Mouse (Mus musculus) layer of hippocampus, postnatal 25 days (tissue): ENCODE results near the gene Sox13. TPM values are rescaled to one million over a fixed set of nuclear protein-coding genes. Genes with fewer than 3 reads are reported as not detected.

ENCODE experiments used
- DNase-seq, 2 experiments: peaks; one replicate each; pipeline ENCODE4 v3.0.0; 2022; ENCODE audit warnings: mixed read lengths in 2 of 2, low spot score in 1 of 2; ENCODE audit errors: extremely low spot score in 1 of 2
- total RNA-seq, 2 experiments: library from RNA; stranded (reverse); gene quantifications; 2 replicates each; pipeline ENCODE4 v1.2.3; 2021

Sox13 gene
- 1 to 10 TPM; 7.4 to 9.6 TPM for total RNA-seq

DNA sequence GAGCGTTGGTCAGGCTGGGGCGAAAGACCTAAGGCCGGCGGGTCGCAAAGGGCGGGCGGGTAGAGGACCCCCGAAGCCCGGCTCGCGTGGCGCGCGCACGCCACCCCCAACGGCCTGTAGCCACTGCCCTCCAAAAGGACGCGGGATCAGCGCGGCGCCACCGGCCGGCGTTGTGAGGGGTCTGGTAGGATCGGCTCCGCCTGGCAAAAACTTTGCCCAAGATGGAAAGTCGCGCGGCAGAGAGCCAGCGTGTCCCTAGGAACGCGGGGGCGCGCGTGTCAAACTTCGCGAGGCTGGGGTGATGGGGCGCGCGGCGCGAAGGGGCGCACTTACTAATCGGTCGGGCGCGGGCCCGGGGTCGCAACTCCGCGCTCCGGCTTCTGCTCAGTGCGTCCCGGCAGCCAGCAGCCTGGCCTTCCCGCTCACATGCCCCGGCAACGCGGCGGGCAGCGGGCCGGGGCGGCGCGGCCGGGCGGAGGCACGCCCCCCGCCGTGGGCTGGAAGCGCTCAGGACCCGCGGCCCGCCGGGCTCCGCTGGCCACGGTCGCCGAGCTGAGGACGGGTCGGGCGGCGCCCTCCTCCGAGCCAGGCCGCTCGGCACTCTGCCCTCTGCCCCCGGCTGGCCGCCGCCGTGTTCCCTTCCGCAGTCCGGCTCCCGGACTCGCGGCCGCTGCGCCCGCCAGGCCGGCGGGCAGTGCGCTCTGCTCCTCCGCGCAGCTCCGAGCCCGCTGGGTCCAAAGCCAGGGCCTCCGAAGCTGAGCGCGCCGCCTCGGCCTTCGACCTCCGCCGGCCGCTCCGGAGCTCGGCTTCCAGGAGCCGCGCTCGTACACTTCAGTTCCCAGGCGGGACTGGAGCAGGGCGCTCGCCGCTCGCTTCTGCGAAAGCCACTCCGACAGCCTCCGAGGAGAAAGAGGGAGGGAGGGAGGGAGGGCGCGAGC is at the start of gene Sox13:
Gene Sox13, minus strand, starts transcription at position 835 of the 938 bp plus-strand sequence.
- DNase-seq: peak in 1 of 2 experiments; percentile 44

DNA sequence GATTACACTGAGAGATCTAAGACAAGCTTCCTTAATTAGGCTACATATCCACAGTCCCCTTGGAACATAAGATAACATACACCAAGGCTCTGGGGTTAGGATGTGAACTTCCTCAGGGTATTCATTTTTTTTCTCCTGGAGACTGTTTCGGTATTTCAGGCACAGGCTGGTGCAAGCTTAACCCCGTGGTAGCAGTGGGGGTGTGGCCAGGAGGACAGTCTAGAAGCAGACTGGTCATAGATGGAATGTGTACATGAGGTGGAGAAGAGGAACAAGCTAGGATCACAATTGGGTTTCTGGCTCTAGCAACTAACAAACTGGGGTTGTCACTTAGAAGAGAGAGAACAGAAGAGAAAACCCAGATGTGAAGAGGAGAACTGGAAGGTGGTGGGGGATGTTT is 47.4 kb upstream of the Sox13 start:
- DNase-seq: no peak

DNA sequence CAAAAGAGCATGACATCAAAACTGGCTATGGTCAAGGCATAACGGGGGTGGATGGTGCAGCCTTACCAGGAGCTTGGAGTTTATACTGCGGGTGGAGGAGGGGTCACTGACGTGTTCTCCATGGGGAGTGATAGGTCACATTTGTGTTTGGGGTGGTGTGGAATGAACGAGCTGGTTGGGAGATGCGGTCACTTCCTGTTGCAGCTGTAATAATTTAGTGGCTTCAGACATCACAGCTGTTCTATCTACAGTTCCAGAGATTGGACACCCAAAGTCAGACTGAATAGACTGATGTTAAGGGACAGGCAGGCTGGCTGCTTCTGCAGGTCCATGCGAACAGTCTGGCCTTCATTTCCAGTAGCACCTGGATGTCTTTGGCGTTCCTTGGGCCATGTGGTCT is 46.9 kb upstream of the Sox13 start:
- DNase-seq: no peak

DNA sequence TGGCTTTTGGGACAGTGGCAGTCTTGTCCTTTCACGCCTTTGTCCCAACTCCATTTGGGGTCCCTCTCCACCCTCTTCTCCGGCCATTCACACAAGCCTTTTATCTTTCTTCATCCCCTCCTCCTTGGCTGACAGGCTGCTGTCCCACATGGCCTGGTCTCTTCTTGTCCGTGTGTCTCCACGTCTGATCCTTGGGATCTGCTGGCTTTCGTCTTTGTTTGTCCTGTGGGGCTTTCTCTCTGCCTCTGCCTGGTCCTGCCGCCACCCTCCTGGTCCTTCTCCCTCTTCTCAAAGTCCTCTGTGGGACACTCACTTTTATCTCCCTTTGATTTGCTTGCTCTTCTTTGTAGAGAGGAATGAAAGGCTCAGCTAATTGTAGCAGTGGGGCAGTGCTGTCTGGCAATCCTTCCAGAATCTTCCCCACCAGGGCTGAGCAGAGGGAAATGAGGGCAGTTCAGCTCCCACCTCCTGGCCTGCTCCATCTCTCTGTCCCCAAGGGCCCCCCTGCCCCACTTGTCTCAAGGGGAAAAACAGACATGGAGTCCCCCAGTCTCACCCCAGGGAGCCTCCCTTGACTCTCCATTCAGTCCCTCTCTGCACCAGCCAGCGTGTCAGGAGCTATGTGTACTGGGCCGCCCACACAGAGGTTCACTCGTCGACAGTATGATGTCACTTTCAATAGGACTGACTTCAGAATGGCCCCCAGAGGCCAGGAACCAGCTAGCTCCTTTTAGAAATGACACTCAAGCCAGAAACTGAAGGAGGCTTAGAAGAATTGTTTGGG is 46.3 kb upstream of the Sox13 start:
- DNase-seq: no peak

DNA sequence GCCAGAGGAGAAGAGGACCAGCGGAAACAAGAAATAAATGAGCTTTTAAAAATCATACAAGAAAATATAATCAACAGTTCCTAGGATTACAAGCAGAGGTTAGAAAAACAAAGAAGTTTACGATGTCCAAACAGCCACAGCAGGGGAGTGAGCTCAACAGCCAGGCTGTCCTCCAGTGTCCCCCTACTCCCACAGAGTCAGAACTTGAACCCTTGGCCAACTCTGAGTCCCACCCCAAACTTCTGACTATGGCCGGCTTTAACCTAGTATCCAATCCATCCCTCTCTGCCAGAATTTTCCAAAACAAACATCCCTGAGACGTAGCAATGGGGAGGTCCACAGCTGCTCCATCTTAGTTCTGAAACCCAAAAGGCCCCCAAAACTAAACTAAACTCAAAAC is 45.0 kb upstream of the Sox13 start:
- no peak for DNase-seq

GRCm38 (mm10) chr1:133468751-133469150 is 44.6 kb upstream of the Sox13 start:
- DNase-seq: no peak

DNA sequence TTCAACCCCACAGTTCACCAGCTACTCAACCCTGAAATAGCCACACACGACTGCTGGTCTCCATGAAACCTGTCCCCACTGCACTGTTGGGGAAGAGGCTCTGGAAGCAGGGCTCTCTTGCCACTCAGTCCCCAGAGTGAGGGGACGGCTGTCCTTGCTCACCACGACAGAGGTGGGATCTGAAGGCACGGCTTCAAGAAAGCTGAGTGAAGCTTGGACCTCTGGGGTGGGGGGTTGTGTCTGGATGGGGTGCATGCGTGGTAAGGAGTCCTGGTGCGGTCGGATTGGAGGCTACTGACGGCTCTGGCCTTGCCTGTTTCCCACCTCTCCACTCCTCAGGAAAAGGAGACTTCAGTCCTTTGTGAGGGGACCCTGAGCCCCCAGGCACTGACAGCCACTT is 43.7 kb upstream of the Sox13 start:
- DNase-seq: no peak

DNA sequence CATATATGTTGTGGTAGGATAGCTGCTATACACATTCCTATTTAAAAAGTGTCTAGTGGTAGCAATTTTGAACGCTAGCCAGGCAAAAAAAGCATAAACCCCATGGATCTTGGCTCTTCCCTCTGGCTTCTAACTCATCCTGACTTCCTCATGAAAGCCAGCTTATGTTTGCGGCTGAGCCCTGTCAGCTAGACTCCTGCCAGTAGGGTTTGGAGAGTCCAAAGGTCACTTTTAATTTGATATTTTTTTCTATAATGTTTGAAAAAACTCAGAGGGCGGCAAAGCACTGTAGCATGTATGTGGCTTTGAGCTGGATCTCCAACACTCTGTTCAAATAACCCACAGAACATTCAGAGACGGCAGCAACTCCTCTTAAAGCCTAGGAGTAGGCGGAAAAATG is 39.0 kb upstream of the Sox13 start:
- DNase-seq: no peak

DNA sequence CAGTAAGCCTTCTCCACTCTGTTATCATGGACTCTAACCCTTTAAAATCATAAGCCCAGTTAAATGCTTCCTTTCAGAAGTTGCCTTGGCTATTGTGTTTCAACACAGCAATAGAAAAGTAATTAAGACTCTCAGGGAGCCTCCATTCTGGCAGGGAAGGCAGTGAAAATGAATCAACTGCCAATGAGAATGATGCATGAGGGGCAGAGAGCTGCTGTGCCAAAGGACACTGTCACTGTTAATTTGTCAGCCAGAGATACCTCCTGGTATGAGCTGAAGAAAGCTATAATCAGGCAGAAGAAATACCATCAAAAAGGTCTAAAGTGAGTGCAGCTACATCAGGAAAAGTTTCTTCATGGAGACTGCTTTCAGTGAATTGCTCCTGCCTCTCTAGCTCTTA is 36.8 kb upstream of the Sox13 start:
- DNase-seq: no peak

DNA sequence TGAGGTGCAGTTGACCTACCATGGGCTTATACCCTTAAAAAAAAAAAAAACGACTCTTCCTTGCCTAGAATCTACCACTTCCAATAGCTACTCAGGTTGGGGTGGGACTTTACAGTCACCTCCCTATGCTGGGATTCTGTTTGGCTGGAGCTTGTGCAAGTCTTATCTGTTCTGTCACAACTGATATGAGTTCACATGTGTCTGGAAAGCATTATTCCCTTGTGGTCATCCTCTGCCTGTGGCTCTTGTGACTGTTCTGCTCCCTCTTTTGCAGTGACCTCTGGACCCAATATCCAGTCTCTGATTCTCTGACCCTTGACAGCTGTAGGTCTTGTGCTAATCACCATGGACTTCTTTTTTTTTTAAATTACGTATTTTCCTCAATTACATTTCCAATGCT is 31.9 kb upstream of the Sox13 start:
- DNase-seq: no peak

- no peak for DNase-seq
Observed at GRCm38 (mm10) chr1:133452564-133453165, 28.5 kb upstream of the Sox13 start.

GRCm38 (mm10) chr1:133451869-133452563 is 27.8 kb upstream of the Sox13 start:
- no peak for DNase-seq

DNA sequence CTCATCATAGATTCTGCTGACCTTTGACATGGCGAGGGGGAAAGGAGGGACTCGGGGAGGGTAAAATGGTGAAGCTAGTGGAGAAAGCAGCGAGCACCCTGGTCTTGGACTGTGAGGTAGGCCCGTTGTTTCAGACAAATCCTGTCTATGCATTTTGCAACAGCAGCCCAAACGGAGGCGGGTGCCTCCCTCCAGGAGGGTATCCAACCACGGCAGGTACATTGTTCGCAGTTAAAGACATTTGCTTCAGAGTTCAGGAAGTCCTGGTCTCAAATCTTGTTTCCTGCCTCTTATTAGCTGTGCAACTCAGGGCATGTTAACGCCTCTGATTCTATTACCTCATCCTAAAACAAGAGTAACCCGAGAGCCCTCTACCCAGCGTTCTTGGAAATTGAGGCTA is 26.8 kb upstream of the Sox13 start:
- no peak for DNase-seq

DNA sequence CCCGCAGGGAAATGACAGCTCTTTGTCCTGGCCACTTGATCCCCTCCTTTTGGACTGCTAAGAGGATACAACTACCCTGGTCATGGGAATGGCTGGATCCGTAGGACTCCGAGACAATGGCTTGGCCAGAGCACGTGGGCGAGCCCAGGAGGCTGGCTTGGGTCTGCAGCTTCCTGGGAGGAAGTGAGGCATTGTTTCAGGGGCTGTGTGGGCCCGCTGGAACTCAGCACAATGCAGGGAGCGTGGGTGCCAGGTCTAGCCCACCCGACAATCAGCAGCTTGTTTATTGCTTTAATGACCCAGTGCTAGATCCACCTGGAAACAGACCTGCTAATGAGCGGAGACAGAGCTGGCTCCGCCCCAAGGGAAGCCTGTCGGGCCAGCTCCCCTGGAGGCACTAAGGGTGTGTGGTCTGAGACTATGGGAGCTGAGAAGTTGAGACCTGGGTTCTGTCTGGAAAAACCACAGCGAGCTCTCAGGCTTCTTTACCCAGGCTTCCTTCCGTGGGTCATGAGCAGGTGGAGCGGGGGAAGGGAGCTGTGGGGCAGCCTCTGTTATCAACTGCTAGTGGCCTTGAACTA is 24.3 kb upstream of the Sox13 start:
- DNase-seq: no peak

GRCm38 (mm10) chr1:133446291-133446690 is 22.1 kb upstream of the Sox13 start:
- no peak for DNase-seq

- DNase-seq: no peak
Observed at GRCm38 (mm10) chr1:133444315-133444714, 20.1 kb upstream of the Sox13 start.

DNA sequence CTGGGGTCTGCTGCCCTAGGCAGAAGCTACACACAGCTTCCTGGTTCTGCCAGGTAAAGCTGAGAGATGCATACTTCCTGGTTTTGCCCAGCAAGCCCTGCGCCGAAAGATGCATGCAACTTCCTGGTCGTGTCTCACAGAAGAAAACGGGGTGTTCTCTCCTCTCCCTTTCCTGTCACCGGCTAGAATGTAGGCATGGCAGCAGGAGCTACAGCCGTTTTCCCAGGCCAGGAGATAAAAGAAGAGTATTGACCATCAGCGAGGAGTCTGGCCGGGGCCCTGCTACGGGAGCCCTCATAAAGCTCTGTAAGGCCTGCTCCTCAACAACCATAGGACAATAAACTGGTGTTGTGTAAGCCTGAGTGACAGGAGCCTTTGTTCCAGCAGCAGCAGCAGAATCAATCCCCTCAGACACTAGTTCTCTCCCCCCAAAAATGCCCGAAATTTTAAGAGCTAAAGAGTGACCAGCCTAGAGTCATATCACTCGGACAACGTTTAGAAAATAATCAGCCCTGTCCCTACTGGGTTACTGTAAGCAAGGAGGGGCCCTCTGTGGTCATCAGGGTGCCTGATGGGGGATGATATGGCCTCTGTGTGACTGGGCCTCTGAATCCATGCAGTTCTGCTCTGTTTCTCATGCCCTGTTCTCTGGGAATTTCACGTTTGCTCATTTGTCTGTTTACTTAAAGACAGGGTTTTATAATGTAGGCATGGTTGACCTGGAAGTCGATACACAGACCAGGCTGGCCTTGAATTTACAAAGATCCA is 13.9 kb upstream of the Sox13 start:
- no peak for DNase-seq

- no peak for DNase-seq
Observed at GRCm38 (mm10) chr1:133434756-133435112, 10.6 kb upstream of the Sox13 start.

DNA sequence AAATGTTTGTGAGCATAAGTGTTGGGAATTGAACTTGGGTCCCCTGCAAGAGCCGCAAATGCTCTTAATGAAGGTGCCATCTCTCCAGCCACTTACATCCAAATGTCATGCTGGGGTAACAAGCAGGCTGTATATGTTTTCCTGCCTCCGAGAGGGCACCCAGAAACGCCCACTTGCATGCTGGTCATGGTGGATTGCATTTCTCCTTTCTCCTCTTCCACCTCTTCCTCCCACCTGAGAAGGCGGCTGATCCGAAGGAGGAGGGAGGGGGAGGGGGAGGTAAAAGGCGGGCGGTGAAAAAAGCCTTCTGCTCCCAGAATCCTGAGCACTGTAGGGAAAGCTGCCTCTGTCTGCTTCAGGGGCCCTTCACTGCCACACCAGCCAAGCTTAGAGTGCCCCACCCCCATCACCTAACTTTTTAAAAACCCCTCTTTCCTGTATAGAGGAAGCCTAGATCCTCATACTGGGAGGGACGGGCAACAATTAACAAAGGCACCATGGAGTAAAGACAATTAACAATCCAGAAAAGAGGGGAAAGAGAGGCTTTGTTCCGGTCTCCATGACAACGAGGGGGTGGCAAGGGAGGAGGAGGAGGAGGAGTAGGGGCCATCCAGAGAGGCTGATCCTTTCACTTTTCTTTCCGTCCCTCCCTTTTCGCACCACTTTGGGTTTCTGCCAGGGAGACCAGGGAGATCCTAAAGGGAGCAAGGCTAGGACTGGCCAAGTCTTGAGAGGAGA is 10.0 kb upstream of the Sox13 start:
- DNase-seq: peak in 1 of 2 experiments; percentile 21
